Mouse (Mus musculus) lung, adult 18-20 months (tissue): Measurements from ENCODE around the gene Accs.

Experiments used
- DNase-seq, 2 experiments: peaks; one replicate each; pipeline ENCODE4 v3.0.0; 2022; ENCODE audit warnings: mixed read lengths in 2 of 2

The Accs gene

DNA sequence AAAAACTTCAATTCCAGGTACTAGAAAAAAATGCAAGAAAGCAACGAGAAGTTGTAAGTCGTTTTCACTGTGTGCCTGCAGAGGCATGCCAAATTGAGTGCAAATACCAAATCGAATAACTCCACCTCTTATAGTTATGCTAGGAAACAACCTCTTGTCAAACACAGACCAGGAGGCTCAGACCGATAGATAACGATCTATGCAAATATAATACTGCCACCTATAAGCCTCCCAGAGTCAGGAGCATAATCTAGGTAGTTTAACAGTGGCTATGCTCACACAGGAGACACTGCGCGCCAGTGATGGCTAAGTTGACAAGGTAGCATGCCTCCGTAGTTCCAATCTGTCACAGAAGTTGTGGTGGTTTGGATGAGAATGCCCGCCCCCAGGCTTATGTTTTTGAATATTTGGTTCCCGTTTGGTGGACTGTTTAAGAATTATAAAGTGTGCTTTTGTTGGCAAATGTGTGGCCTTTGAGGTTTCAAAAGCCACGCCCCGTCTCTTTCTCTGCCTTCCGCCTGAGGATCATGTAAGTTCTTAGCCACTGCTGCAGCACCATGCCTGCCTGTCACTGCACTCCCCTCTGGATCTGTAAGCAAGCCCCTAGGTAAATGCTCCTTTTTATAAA lies 688 bp upstream of the Accs start:
- no peak for DNase-seq

DNA sequence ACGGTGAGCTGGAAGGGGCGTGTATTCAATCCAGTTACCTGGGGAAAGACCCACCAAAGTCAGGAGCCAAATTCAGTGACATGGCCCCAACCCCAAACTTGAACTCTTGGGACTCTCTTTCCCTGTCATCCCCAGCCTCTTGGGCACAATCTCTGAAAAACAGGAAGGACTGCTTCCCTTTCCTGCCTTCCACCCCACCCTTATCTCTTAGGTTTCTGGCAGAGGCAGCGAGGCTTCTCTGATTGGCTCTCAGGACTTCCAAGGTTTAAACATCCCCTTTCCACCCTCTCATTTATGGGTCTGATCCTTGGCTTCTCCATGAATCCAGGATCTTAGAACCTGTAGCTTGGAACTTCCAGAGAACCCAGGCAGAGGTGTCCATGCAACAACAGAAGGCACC lies 8.4 kb downstream of the Accs start:
- no peak for DNase-seq

DNA sequence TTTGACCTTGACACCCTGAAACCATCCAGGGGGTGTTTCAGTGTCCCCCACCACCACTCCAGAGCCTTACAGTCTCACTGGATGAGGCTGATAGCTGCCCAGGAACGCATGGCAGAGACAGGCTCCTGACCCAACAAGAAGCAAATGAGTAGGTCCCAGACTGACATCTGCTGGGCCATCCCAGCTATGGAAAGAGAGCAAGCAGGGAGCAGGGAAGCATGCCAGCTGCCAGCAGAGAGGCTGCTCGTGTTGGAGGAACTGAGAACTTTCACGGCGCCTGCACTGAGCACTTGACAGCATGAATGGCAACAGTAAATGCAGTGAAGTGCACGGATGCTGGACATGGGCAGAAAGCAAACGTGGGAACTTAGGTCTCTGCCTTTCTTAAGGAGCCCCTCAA lies 9.6 kb downstream of the Accs start:
- no peak for DNase-seq

DNA sequence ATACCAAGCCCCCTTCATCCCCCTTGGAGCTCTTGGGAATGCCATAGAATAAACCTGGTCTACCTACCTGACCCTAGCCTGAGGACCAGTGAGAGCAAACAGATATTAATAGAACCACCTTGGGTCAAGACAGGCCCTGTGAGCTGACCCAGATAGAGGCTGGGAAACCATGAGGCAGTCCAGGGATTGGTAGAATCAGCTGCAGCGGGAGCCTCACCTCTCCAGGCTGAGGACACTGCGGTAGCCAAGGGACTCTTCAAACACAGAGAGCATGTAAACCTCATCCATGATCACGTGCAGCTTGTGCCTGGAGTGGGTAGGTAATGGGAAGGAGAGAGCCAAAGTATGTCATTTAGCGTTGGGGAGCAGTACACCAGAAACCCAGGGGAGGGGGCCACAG lies 10.8 kb downstream of the Accs start:
- no peak for DNase-seq

DNA sequence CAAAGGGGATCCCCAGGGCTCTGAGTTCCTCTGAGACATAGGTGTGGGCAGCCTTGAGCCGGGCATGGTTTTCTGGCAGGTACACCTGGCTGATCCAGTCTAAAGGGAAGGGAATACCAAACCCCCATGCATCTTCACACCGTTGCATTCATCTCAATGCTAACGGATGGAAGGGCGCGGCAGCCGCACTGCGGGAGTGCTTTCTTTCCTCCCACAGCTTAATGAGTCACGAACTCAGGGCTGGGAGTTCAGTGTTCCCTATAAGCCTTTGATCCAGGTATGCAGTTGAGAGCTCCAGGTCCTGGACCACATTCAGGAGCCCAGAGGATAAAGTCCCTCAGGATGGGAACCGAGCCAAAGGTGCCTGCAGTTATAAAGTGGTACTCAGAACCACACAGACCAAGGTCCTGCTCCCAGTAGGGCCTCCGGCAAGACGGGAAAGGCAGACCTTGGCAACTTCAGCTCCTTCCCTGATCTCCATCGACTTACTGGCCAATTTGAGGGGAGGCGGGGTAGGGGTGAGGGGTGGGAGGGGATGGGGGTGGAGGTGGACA lies 13.4 kb downstream of the Accs start:
- no peak for DNase-seq

DNA sequence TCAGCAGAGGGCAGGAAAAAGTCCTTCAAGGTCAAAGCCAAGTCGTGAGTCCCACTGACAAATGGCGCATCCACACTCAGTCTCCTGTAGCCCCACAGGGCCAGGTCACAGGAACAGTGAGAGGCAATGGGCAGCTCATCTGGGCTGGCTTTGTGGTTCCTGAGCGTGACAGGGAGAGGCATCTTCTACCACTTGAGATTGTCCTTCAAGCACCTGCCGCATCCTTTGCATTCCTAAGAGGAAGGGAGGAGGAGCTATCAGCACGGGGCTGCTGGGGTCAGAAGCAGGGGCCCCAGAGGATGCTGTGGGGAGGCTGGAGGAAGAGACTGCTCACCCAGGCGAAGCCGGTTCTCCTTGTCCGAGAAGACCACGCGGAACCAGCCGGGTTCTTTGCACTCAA lies 14.1 kb downstream of the Accs start:
- DNase-seq: no peak

DNA sequence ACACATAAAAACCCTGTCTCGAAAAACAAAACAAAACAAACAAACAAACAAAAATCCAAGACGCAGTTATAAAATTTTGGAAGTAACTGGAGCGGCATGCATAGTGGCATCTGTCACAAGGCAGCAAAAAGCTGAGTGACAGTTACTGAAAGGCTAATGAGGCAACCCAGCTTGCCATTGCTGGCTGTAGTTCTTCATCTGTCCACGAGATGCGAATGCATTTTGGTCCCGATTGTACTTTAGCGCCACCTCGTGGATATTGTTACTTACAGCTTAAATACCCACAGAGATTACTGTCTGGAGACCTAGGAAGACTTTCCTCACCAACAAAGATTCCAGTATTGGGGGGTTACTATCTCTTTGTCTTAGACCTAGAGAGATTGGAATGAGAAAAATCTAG lies 26.2 kb downstream of the Accs start:
- DNase-seq: peak; percentile 68 to 80

DNA sequence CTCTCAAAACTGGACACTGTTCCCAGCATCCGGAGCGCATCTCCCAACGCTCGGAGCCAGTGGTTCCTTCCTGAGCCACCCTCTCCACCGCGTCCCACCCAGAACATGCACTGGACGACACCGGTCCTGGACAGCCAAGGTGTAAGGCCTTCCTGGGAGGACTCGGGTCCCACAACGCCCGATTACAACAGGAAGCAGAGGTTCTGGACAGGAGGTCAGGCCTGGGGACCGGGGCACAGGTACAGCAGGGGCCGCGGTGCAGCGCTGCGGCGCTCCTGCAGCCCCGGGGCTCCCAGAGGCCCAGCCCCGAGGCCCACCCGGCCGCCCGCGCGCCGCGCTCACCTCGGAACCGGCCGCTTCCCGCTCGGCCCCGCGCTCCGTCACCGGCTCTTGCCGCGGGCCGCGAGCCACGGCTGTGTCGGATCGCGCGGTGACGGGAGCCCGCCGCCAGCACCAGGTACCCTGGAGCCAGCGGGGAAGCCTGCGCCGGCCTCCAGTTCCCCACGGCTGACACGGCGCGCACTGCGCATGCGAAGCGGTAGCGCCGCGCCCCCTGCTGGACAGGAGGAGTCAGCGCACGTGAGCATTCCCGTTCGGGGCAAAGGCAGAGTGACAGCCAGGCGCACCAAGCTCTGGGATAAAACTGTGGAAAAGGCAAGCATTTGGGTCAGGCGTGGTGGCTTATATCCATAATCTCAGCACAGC lies 27.5 kb downstream of the Accs start, which contains the start of gene Ext2:
Gene Ext2, minus strand, starts transcription at position 524 of the 705 bp plus-strand sequence.
- DNase-seq: peak; percentile 87 to 89

DNA sequence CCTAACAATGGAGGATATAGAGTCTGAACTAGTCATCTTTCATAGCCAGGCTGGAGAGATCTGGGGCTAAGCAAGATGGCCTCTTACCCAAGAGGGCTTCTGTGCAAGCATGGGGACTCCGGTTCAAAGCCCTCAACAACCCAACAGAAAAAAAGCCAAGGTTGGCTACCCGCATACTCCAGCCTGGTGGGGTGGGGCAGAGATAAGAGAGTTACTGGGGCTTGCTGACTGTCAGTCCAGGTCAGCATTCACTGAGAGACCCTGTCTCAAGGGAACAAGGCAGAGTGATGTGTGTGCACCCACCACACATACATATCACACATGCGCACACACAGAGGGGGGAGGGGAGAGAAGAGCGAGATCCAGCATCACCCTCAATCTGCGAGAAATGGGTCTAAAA lies 32.0 kb downstream of the Accs start:
- no peak for DNase-seq

DNA sequence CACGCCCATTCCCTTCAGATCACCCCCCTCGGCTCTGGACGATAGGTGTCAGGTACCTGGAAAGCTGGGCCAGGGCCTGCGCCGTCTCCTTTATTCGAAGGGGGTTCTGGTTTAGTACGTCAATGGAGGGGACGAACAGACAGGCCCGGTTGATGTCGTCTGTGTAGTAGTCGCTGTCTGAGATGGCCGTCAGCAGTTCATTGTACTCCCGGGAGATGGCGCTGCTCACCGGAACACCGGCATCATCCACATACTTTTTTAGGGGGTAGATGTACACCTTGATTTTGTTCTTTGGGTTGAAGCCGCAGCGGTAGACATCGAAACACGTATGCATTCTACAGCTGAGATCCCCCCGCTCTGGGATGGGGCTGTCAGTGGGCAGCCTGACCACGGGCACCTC lies 36.4 kb downstream of the Accs start:
- no peak for DNase-seq

DNA sequence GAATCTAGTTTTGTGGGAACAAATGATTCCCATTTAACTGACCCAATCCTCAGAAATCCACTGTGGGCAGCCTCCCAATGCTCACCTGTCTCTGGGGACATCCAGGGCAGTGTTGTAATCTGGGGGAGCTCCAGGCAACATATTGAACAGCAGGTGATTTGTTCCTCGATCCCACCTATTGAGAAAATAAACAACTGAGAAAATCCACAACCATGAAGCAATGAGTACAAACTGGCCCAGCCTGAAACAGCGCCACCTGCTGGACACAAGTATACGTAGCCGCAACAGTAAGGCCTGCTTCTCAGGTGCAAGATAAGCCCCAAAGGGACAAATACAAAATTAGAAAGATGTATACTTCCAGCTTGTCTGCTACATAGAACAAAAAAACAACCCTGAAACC lies 37.9 kb downstream of the Accs start:
- DNase-seq: peak; percentile 36 to 45

DNA sequence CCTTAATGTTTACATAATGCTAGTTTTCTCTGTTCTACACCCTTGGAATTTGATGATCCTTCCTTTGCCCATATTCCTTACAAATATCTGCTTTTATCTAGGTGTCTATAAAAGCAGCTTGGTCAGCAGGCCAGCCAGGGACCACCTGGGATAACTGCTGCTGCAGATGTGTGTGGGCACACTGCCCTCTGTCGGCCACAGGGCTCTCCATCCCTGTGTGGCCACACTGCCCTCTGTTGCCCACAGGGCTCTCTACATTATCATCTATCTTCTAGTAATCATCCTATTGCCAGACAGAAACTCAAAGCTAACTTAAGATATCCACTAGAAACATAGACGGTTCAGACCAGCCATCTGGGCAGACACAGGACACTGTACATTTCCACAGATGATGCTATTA lies 39.8 kb downstream of the Accs start:
- peak; percentile 30 to 37 for DNase-seq

DNA sequence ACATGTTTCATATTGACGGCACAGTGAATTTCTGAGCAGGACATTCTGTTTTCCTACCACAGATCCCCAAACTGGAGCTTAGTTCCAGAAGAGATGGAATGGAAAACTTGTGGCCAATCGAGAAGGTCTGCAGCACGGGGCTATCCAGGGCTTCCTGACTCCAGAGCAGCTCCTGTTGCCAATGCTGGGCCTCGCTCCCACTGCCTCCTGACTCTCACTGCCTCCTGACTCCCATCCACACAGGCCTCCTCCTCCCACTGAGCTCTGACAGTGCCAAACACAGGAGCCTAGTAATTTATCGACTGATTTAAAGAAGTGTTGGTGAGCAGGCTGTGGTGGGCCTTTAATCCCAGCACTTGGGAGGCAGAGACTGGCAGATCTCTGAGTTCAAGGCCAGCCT lies 41.7 kb downstream of the Accs start:
- no peak for DNase-seq

DNA sequence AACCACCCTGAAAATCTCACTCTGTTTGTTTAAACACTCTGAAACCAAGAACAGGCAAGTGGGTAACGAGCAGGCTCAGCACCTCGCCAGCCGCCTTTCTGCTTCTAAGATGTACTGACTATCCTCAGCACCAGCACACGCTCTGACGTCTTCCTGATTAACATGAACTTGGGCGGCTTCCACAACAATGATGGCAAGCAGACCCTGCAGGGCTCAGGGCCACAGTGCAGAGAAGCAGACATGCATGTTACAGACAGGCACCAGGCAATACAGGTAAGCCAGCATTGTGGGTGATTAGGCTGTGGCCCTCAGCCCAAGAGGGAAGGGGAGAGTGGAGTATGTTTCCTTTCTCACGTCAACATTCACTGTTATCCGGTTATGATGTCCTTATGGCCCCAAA lies 42.3 kb downstream of the Accs start:
- DNase-seq: no peak

DNA sequence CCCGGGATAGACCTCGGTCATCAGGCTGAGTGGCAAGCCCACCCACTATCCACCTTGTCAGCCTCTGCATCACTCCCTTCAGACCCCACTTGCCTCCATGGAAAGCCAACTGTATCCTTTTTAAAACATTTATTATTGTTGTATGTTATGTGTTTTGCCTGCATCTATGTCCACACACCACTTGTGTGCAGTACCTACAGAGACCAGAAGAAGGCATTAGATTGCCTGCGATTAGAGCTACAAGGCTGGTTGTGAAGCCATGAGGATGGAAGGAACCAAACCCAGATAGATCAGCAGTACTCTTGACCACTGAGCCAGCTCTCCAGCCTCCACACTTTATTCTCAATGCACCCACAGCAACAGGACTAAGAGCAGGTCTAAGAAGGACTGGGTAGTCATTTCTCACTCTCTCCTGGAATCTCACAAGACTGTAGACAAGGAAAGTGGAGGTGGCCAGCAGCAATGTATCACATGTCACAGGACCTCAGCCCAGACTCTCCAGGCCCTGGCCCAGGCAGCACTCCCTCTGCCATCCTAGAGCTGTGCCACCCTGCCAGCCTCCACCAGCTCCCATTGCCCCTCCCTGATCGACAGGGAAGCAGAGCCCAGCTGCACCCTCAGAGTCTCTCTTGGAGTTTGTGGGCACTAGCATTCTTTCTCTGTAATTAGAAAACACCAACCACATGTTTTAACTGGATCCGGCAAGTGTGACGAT lies 43.1 kb downstream of the Accs start:
- no peak for DNase-seq

DNA sequence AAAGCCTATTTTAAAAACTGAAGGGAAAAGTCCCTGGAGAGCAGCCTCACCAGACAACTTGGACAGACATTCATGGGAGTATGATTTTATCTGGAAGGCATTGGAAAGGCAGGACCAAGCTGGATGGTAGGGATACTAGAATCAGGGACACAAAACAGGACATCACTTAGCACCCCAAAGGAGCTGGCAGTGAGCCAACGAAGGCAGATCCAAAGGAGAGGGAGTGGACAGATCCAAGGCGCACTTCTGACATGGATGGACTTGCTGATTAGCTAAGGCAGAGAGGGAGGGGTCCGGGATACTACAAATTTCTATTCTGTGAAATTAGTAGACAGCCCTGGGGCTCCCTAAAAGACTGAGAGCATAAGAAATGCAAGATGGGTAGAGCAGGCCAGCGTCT lies 44.2 kb downstream of the Accs start:
- no peak for DNase-seq

DNA sequence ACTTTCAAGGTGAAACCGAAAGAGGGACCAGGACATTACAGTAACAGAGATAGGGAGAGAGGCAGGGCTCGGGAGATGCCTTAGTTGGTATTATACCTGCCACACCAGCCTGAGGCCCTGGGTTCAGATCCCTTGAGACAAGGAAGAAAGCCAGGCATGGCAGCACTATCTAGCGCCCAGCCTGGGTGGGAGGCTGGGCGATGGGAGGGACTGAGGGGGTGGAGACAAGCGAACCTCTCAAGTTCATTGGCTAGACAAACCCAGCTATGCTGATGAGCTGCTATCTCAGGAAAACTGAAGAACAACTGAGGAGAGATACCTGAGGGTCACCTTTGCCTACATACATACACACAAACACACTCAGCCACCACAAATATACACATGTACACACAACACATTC lies 44.7 kb downstream of the Accs start:
- DNase-seq: no peak

DNA sequence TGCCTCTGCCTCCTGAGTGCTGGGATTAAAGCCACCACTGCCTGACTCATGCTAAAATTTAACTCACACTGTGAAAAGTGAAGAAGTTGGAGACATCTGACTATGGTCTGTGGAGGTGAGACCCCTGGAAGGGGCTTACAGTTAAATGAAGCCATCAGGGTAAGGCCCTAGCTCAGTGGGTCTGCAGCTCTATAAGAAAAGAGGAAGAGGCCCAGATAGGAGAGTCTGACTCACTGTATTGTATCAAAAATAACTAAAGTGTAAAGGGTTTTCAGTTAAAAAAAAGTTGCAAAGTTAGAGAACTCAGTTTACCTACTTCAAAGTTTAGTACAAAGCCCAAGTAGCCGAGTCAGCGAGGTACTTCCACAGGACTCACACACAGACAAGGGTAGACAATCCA lies 46.8 kb downstream of the Accs start:
- no peak for DNase-seq

DNA sequence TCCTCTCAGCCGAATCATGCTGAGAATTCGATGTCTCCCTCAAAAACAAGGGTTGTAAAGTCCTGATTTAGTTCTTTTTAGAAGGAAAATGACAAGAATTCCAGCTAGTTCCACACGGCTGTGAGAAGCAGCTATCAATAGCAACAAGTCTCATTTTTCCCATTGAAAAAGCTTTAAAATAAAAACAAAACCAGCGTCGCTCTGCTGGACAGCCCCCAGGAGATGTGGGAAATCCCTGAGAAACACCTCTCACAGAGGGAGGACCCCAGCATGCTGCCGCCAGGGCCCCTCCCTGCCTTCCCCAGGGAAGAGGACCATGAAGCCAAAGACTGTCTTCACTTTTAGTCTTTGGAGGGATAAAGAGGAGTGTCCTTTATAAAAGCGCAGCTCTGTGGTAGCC lies 48.6 kb downstream of the Accs start:
- DNase-seq: no peak

DNA sequence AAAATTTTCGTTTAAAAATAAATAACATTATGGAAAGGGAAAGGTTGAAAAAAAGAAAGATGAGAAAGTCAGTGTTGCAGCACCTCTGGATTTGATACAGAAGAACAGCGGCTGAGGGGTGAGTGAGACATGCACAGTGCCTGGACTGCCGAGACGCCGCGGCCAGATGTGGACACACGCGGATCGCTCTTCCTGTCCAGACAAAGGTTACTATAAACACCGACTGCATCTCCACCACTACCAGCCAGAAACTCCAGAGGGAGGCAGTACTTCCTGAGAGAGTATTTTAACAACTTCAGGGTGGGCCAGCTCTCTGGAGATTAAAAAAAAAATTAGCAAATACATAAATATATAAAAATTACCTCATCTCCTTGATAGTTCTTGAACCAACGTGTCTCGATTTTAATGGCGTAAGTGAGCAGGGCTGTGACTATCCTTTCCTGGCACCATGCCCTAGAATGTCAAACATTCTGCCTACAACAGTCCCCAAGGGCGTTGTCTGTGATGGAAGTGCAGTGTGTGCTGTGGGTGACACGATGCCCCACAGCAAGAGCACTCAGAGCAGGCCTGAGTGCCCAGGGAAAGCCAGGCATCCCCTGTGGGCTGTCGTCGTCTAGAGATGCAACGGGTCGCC lies 52.5 kb downstream of the Accs start:
- peak; percentile 26 to 67 for DNase-seq

DNA sequence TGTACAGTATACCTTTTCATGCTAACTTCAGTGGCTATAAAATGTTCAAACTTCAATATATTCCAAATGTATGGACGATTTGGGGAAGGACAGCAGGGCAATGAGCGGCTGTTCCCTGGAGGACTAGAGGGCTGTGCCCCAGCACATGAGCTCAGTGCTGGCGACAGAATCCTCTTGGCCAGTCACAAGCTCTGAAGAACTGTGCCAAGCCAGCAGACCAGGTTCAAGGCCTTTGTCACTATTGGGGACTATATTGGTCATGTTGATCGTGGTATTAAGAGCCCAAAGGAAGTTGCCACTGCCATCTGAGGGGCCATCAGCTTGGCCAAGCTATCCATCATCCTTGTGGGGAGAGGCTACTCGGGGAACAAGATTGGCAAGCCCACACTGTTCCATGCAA lies 55.4 kb downstream of the Accs start:
- no peak for DNase-seq

DNA sequence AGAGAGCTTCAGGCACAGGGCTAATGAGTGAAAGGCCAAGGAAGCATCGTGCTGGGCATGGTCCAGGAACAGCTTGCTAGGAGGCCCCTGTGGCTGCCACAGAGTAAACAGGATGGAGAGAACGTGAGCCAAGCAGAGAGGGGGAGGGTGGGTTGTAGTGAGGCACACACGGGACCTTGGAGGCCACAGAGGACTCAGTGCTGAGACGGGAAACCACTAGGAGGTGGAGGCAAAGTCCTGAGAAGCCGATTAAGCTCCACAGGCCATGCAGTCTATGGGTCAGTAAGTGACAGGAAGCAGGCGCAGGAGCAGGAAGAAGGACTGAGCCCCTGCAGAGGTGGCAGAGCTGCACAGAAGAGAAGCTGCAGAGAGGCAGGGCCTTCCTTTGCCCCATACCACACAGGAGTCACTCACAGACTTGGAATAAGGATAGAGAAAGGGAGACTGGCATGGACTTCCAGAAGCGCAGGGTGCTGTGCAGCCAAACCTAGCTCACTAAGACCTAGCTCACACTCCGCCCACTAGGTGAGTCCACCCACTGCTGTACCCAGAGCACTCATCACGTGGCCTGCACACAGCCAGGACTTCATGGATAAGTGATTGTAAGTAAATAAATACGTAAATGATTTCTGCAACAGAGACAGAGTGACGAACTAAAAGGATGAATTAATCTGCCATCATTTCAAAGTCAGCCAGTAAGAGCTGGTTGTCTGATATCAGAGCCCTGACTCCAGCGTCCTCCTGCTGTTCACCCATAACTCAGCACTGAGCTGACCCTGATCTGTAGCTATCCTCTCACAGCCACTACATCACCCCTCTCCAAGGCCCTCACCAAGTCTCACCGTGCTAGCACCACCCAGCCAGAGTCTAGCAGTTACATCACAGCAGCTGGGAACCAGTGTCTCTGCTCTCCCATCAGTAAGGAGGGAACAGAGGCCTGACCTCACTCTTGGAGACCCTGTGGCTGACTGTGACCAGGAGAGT lies 57.9 kb downstream of the Accs start:
- DNase-seq: peak; percentile 70 to 78
